Mouse (Mus musculus): ENCODE results near the gene Fgf5. TPM values are rescaled to one million over a fixed set of nuclear protein-coding genes. Genes with fewer than 3 reads are reported as not detected.

The Fgf5 gene
- not detected in 2 replicates for total RNA-seq (2014; fragmentation: Nextera tagmentation)
- not detected in 2 replicates for total RNA-seq (2017)
- polyA plus RNA-seq (2012) = not detected in 2 replicates

GRCm38 (mm10) chr5:98253838-98254821 lies at the start of gene Fgf5:
Gene Fgf5 (plus strand): TSS chr5:98254184.
- H3K4me1 ChIP-seq (ENCODE audit: insufficient read depth, low read depth, low read length) = no peaks in the 10 kb centered on the region
- no peak for DNase-seq (ENCODE audit: low spot score)
- ATAC-seq (ENCODE audit: extremely low read depth, insufficient number of reproducible peaks, low FRiP score, poor library complexity, severe bottlenecking) = no peak
- H3K4me3 ChIP-seq (ENCODE audit: low read depth, low read length) = peak within 1 kb of the TSS; percentile 20; the same call in 1 of the 2 replicates
- H3K36me3 ChIP-seq (replicated peaks) = no peaks in the 10 kb centered on the region
- H3K27me3 ChIP-seq (ENCODE audit: insufficient read depth, low read length) = no peaks in the 10 kb centered on the region; the same call in 1 of the 2 replicates
- TF ChIP-seq POLR2AphosphoS5 (IDR thresholded peaks at IDR 0.05; ENCODE audit: insufficient replicate concordance, low read depth, low read length) = no peak
- no peak for TF ChIP-seq GATA2 (IDR thresholded peaks at IDR 0.05; ENCODE audit: borderline replicate concordance, low read depth, low read length)
- no peak for TF ChIP-seq TAL1 (conservative IDR thresholded peaks at IDR 0.05; ENCODE audit: low read depth, low read length)
- TF ChIP-seq CTCF (IDR thresholded peaks at IDR 0.05; ENCODE audit: low read depth, low read length) = no peak
- no peak for TF ChIP-seq GATA1 (IDR thresholded peaks at IDR 0.05; ENCODE audit: borderline replicate concordance, low read length)
- peaks cover 49% of the 10 kb centered on the region for H3K9me3 ChIP-seq (replicated peaks)

GRCm38 (mm10) chr5:98212501-98212900 lies 41.5 kb upstream of the Fgf5 start:
- TF ChIP-seq TAL1 (conservative IDR thresholded peaks at IDR 0.05; ENCODE audit: low read depth, low read length) (no peak), GATA1 (IDR thresholded peaks at IDR 0.05; ENCODE audit: borderline replicate concordance, low read length) (no peak), GATA2 (IDR thresholded peaks at IDR 0.05; ENCODE audit: borderline replicate concordance, low read depth, low read length) (no peak), CTCF (IDR thresholded peaks at IDR 0.05; ENCODE audit: low read depth, low read length) (no peak)
- Histone ChIP-seq H3K4me1 (ENCODE audit: insufficient read depth, low read depth, low read length) (no peaks in the 10 kb centered on the region), H3K27me3 (ENCODE audit: insufficient read depth, low read length) (no peaks in the 10 kb centered on the region), H3K4me3 (ENCODE audit: low read depth, low read length) (no peak overlapping the region), H3K36me3 (replicated peaks) (no peaks in the 10 kb centered on the region), H3K9me3 (replicated peaks) (peaks cover 5% of the 10 kb centered on the region)
- ATAC-seq (ENCODE audit: extremely low read depth, insufficient number of reproducible peaks, low FRiP score, poor library complexity, severe bottlenecking) = no peak
- DNase-seq (ENCODE audit: low spot score) = no peak

DNA sequence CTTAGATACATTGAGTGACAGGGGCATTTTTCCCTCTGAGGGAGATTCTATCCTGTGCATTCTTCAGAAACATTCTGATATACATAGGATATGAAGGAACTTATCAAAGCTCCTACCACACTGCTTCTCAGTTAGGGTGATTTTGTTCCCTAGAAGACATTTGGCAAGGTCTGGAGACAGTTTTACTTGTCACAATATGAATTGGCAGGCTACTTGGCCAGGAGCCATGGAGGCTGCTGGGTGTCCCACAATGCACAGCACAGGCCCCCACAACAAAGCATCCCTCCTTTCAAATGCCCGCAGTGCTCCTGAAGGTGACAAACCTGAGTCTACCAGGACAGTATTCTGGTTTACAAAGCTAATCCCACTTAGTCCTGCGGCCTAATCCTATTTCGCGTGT lies 32.0 kb upstream of the Fgf5 start:
- Histone ChIP-seq H3K27me3 (ENCODE audit: insufficient read depth, low read length) (no peaks in the 10 kb centered on the region), H3K4me3 (ENCODE audit: low read depth, low read length) (no peak overlapping the region), H3K9me3 (replicated peaks) (peaks cover 12% of the 10 kb centered on the region), H3K36me3 (replicated peaks) (no peaks in the 10 kb centered on the region), H3K4me1 (ENCODE audit: insufficient read depth, low read depth, low read length) (no peaks in the 10 kb centered on the region)
- no peak for TF ChIP-seq POLR2AphosphoS5 (IDR thresholded peaks at IDR 0.05; ENCODE audit: insufficient replicate concordance, low read depth, low read length)
- no peak for TF ChIP-seq GATA1 (IDR thresholded peaks at IDR 0.05; ENCODE audit: borderline replicate concordance, low read length)
- TF ChIP-seq GATA2 (IDR thresholded peaks at IDR 0.05; ENCODE audit: borderline replicate concordance, low read depth, low read length) = no peak
- no peak for TF ChIP-seq CTCF (IDR thresholded peaks at IDR 0.05; ENCODE audit: low read depth, low read length)
- no peak for TF ChIP-seq TAL1 (conservative IDR thresholded peaks at IDR 0.05; ENCODE audit: low read depth, low read length)
- DNase-seq (ENCODE audit: low spot score) = no peak
- ATAC-seq (ENCODE audit: extremely low read depth, insufficient number of reproducible peaks, low FRiP score, poor library complexity, severe bottlenecking) = no peak

- Histone ChIP-seq H3K4me3 (ENCODE audit: low read depth, low read length) (no peak overlapping the region), H3K36me3 (replicated peaks) (no peaks in the 10 kb centered on the region), H3K4me1 (ENCODE audit: insufficient read depth, low read depth, low read length) (no peaks in the 10 kb centered on the region), H3K27me3 (ENCODE audit: insufficient read depth, low read length) (no peaks in the 10 kb centered on the region), H3K9me3 (replicated peaks) (peaks cover 11% of the 10 kb centered on the region)
- ATAC-seq (ENCODE audit: extremely low read depth, insufficient number of reproducible peaks, low FRiP score, poor library complexity, severe bottlenecking) = no peak; the same call in 1 of the 2 replicates
- DNase-seq (ENCODE audit: low spot score) = no peak
- TF ChIP-seq GATA2 (IDR thresholded peaks at IDR 0.05; ENCODE audit: borderline replicate concordance, low read depth, low read length) = no peak
- TF ChIP-seq GATA1 (IDR thresholded peaks at IDR 0.05; ENCODE audit: borderline replicate concordance, low read length) = no peak
- TF ChIP-seq TAL1 (conservative IDR thresholded peaks at IDR 0.05; ENCODE audit: low read depth, low read length) = no peak
- TF ChIP-seq CTCF (IDR thresholded peaks at IDR 0.05; ENCODE audit: low read depth, low read length) = no peak
- no peak for TF ChIP-seq POLR2AphosphoS5 (IDR thresholded peaks at IDR 0.05; ENCODE audit: insufficient replicate concordance, low read depth, low read length)
Measured at GRCm38 (mm10) chr5:98226710-98227109, 27.3 kb upstream of the Fgf5 start.

DNA sequence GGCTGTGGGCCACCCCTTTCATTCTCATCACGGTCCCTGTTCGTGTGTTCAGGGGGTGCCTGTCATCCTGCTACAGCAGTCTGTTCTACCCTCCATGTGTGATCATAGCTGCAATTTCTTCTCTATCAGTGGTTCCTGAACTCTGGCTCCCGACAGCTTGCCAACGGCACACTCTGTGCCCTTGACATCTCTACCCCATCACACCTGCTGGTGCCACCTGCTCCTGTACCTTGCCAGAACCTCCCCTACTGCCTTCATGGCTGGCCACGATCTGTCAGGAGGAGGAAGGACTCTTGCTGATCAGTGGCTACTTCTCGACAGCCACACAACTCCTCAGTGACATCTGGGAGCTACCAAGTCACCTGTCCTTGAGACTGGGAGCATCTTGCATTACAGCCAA lies 24.5 kb upstream of the Fgf5 start:
- H3K4me1 ChIP-seq (ENCODE audit: insufficient read depth, low read depth, low read length) = no peaks in the 10 kb centered on the region
- TF ChIP-seq TAL1 (conservative IDR thresholded peaks at IDR 0.05; ENCODE audit: low read depth, low read length) (no peak), GATA2 (IDR thresholded peaks at IDR 0.05; ENCODE audit: borderline replicate concordance, low read depth, low read length) (no peak), POLR2AphosphoS5 (IDR thresholded peaks at IDR 0.05; ENCODE audit: insufficient replicate concordance, low read depth, low read length) (no peak), CTCF (IDR thresholded peaks at IDR 0.05; ENCODE audit: low read depth, low read length) (no peak), GATA1 (IDR thresholded peaks at IDR 0.05; ENCODE audit: borderline replicate concordance, low read length) (no peak)
- H3K4me3 ChIP-seq (ENCODE audit: low read depth, low read length) = no peak overlapping the region
- no peaks in the 10 kb centered on the region for H3K36me3 ChIP-seq (replicated peaks)
- ATAC-seq (ENCODE audit: extremely low read depth, insufficient number of reproducible peaks, low FRiP score, poor library complexity, severe bottlenecking) = no peak
- DNase-seq (ENCODE audit: low spot score) = no peak
- no peaks in the 10 kb centered on the region for H3K27me3 ChIP-seq (ENCODE audit: insufficient read depth, low read length)
- H3K9me3 ChIP-seq (replicated peaks) = peaks cover 13% of the 10 kb centered on the region

DNA sequence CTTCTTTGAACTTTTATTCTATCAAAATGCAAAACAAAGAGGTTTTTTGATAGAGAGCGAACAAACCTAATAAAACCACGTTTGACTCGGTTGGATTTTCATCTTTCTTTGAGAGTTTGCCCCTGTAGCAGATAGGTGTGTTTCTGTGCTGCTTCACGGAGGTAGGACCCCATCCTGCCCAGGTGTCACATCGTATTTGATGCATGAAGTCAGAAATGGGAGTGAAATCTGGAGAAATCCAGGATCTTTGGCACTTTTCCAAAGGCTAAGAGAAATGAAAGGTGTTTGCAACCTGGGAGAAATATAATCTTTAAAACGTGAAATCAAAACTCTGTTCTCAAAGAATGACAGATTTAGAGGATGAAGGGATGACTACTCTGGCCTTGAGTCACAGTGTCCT lies 15.5 kb upstream of the Fgf5 start:
- DNase-seq (ENCODE audit: low spot score) (no peak), ATAC-seq (ENCODE audit: extremely low read depth, insufficient number of reproducible peaks, low FRiP score, poor library complexity, severe bottlenecking) (no peak)
- Histone ChIP-seq H3K4me3 (ENCODE audit: low read depth, low read length) (no peak overlapping the region), H3K27me3 (ENCODE audit: insufficient read depth, low read length) (no peaks in the 10 kb centered on the region), H3K36me3 (replicated peaks) (no peaks in the 10 kb centered on the region), H3K9me3 (replicated peaks) (peaks cover 48% of the 10 kb centered on the region), H3K4me1 (ENCODE audit: insufficient read depth, low read depth, low read length) (no peaks in the 10 kb centered on the region)
- no peak for TF ChIP-seq GATA1 (IDR thresholded peaks at IDR 0.05; ENCODE audit: borderline replicate concordance, low read length)
- no peak for TF ChIP-seq CTCF (IDR thresholded peaks at IDR 0.05; ENCODE audit: low read depth, low read length)
- TF ChIP-seq POLR2AphosphoS5 (IDR thresholded peaks at IDR 0.05; ENCODE audit: insufficient replicate concordance, low read depth, low read length) = no peak
- TF ChIP-seq GATA2 (IDR thresholded peaks at IDR 0.05; ENCODE audit: borderline replicate concordance, low read depth, low read length) = no peak
- no peak for TF ChIP-seq TAL1 (conservative IDR thresholded peaks at IDR 0.05; ENCODE audit: low read depth, low read length)

All from G1E (cell line).